Mouse (Mus musculus) lung, adult 2 months (tissue): Measurements from ENCODE around the gene Ip6k3. TPM values are rescaled to one million over a fixed set of nuclear protein-coding genes. Genes with fewer than 3 reads are reported as not detected.

Experiments used
- DNase-seq: peaks from one replicate; pipeline ENCODE4 v3.0.0; 2022
- H3K4me1 ChIP-seq: fragments of 200-500 bp; 2 replicates; pipeline ENCODE4 v1.6.1; 2011; ENCODE audit warnings: low read length; ENCODE audit not compliant: control insufficient read depth, insufficient read depth
- H3K4me3 ChIP-seq: fragments of 200-500 bp; replicated peaks from 2 replicates; pipeline ENCODE3; 2011; ENCODE audit warnings: low read depth, mild to moderate bottlenecking, control low read depth, low read length; ENCODE audit errors: extremely low read depth
- CTCF ChIP-seq: fragments of 200-500 bp; IDR thresholded peaks from 2 replicates; pipeline ENCODE4 v1.5.1; 2011; ENCODE audit warnings: mild to moderate bottlenecking, low read length, control low read depth; ENCODE audit not compliant: insufficient read depth
- POLR2A ChIP-seq: fragments of 200-500 bp; IDR thresholded peaks from 2 replicates; pipeline ENCODE4 v1.6.1; 2011; ENCODE audit warnings: low read depth, mild to moderate bottlenecking, control low read depth, low read length, borderline replicate concordance; ENCODE audit errors: extremely low read depth
- WGBS: fragments of 180-500 bp; shearing (Covaris S2); methylation state at CpG from one replicate; pipeline ENCODE4 v1.1.7; 2018; 5-methylcytosine and 5-hydroxymethylcytosine counted together
- polyA plus RNA-seq: library from polyadenylated mRNA; depleted of rRNA; stranded (reverse); fragments of >200 nt; gene quantifications from 2 replicates; pipeline ENCODE4 v1.2.3, GENCODE M21; 2012

Gene Ip6k3
- polyA plus RNA-seq, 1 experiment: 3.6 TPM

- no peak for TF ChIP-seq POLR2A
- TF ChIP-seq CTCF: no peak
- no peaks in the 10 kb centered on the region for H3K4me1 ChIP-seq
- DNase-seq: no peak
- 66% methylated on average over 7 of the region's 7 CpGs for WGBS
- no peak overlapping the region for H3K4me3 ChIP-seq
These were observed 8.4 kb downstream of the Ip6k3 start for GRCm38 (mm10) chr17:27159169-27159568.

GRCm38 (mm10) chr17:27158439-27158838, 9.2 kb downstream of the Ip6k3 start:
- no peak for DNase-seq
- no peak for TF ChIP-seq POLR2A
- TF ChIP-seq CTCF: no peak
- WGBS: 85% methylated on average over 6 of the region's 6 CpGs

GRCm38 (mm10) chr17:27155752-27156151, 11.8 kb downstream of the Ip6k3 start:
- H3K4me3 ChIP-seq: no peak overlapping the region
- H3K4me1 ChIP-seq: no peaks in the 10 kb centered on the region
- no peak for TF ChIP-seq POLR2A
- TF ChIP-seq CTCF: no peak
- DNase-seq: no peak
- WGBS: 76% methylated on average over 8 of the region's 8 CpGs

More at GRCm38 (mm10) chr17:27158439-27158838, 9.2 kb downstream of the Ip6k3 start:
- Histone ChIP-seq H3K4me3 (no peak overlapping the region), H3K4me1 (no peaks in the 10 kb centered on the region)

- TF ChIP-seq POLR2A: no peak
- TF ChIP-seq CTCF: no peak
- no peak overlapping the region for H3K4me3 ChIP-seq
- no peak for DNase-seq
- no peaks in the 10 kb centered on the region for H3K4me1 ChIP-seq
- WGBS: 75% methylated on average over 6 of the region's 6 CpGs
These were observed 12.7 kb downstream of the Ip6k3 start for GRCm38 (mm10) chr17:27154881-27155280.

GRCm38 (mm10) chr17:27154256-27154655, 13.3 kb downstream of the Ip6k3 start:
- TF ChIP-seq POLR2A: no peak
- no peak for TF ChIP-seq CTCF
- no peaks in the 10 kb centered on the region for H3K4me1 ChIP-seq
- 81% methylated on average over 14 of the region's 14 CpGs for WGBS
- no peak overlapping the region for H3K4me3 ChIP-seq
- no peak for DNase-seq

- H3K4me1 ChIP-seq: no peaks in the 10 kb centered on the region
- DNase-seq: no peak
- WGBS: 47% methylated on average over 9 of the region's 9 CpGs
These were observed 13.8 kb downstream of the Ip6k3 start for GRCm38 (mm10) chr17:27153773-27154193.

GRCm38 (mm10) chr17:27152976-27153723, 14.4 kb downstream of the Ip6k3 start:
- DNase-seq: no peak
- no peaks in the 10 kb centered on the region for H3K4me1 ChIP-seq
- WGBS: 47% methylated on average over 8 of the region's 8 CpGs
- H3K4me3 ChIP-seq: no peak overlapping the region
- TF ChIP-seq CTCF: no peak
- TF ChIP-seq POLR2A: no peak

More at GRCm38 (mm10) chr17:27153773-27154193, 13.8 kb downstream of the Ip6k3 start:
- no peak for TF ChIP-seq POLR2A
- TF ChIP-seq CTCF: no peak
- H3K4me3 ChIP-seq: no peak overlapping the region

GRCm38 (mm10) chr17:27151411-27151810, 16.2 kb downstream of the Ip6k3 start:
- 68% methylated on average over 8 of the region's 8 CpGs for WGBS
- H3K4me1 ChIP-seq: no peaks in the 10 kb centered on the region
- no peak overlapping the region for H3K4me3 ChIP-seq
- TF ChIP-seq POLR2A (no peak), CTCF (peak; percentile 48)
- DNase-seq: no peak

- no peak for DNase-seq
- H3K4me1 ChIP-seq: no peaks in the 10 kb centered on the region
- H3K4me3 ChIP-seq: no peak overlapping the region
- WGBS: 58% methylated on average over 7 of the region's 7 CpGs
- no peak for TF ChIP-seq CTCF
- no peak for TF ChIP-seq POLR2A
These were observed 16.7 kb downstream of the Ip6k3 start for GRCm38 (mm10) chr17:27150871-27151270.

GRCm38 (mm10) chr17:27146323-27146923, 21.2 kb downstream of the Ip6k3 start:
- no peaks in the 10 kb centered on the region for H3K4me1 ChIP-seq
- H3K4me3 ChIP-seq: no peak overlapping the region
- DNase-seq: no peak
- 28% methylated on average over 8 of the region's 8 CpGs for WGBS
- TF ChIP-seq CTCF (no peak), POLR2A (no peak)
